Mouse (Mus musculus): ENCODE measurements at regions not wholly inside any gene's neighbourhood (a gene's known extent, or its start where the extent isn't known, plus 50 kb on each side); places are given as distances from the start of the nearest gene placed in this dataset.

GRCm38 (mm10) chr16:13025393-13025792, 84.1 kb upstream of the Ercc4 start:
- TF ChIP-seq CTCF (IDR thresholded peaks at IDR 0.05; ENCODE audit: extremely low read depth, insufficient read depth, insufficient read length, insufficient replicate concordance) (no peak), POLR2A (IDR thresholded peaks at IDR 0.05; ENCODE audit: low read depth, low read length) (no peak)
